Mouse (Mus musculus) gastrocnemius, adult 2 months (tissue): ENCODE measurements at regions not wholly inside any gene's neighbourhood (a gene's known extent, or its start where the extent isn't known, plus 50 kb on each side); places are given as distances from the start of the nearest gene placed in this dataset.
"Not testable (repeated sequence)": the region's sequence is repeated elsewhere in the genome, so short reads cannot be mapped to it uniquely, and the experiment has no call there.

Experiments used
- DNase-seq: peaks from one replicate; pipeline ENCODE4 v3.0.0; 2022
- H3K27ac ChIP-seq: fragments of 200-600 bp; 2 replicates; pipeline ENCODE4 v1.8.1; 2022; ENCODE audit warnings: mild to moderate bottlenecking
- H3K4me3 ChIP-seq: fragments of 200-600 bp; 2 replicates; pipeline ENCODE4 v1.8.1; 2022; ENCODE audit warnings: mild to moderate bottlenecking, moderate library complexity
- CTCF ChIP-seq: fragments of 200-600 bp; IDR thresholded peaks from 2 replicates; pipeline ENCODE4 v1.8.1; 2022; ENCODE audit warnings: antibody characterized with exemption, mild to moderate bottlenecking, moderate library complexity
- intact Hi-C: fragments of 180-260 bp; cut with DNase I; formaldehyde crosslinking; loops from one replicate; pipeline ENCODE4 v1.15.1; 2025

- H3K4me3 ChIP-seq, intact Hi-C loops, DNase-seq, H3K27ac ChIP-seq: not testable (repeated sequence)
These were observed 535.8 kb downstream of the Mat2b start for GRCm38 (mm10) chr11:40159161-40159560.

GRCm38 (mm10) chr11:40149312-40149711, 545.7 kb downstream of the Mat2b start:
- no peak overlapping the region for H3K4me3 ChIP-seq
- peak; percentile 22; the same call in 1 of the 2 replicates for TF ChIP-seq CTCF
- intact Hi-C loops = no loop called here
- H3K27ac ChIP-seq = no peak overlapping the region
- DNase-seq = no peak

GRCm38 (mm10) chr11:40137803-40138202, 557.2 kb downstream of the Mat2b start:
- intact Hi-C loops = no loop called here
- H3K4me3 ChIP-seq = no peak overlapping the region
- no peak overlapping the region for H3K27ac ChIP-seq
- TF ChIP-seq CTCF = no peak
- DNase-seq = no peak

GRCm38 (mm10) chr11:40102613-40103012, 592.4 kb downstream of the Mat2b start:
- TF ChIP-seq CTCF = no peak
- H3K27ac ChIP-seq = no peak overlapping the region
- DNase-seq = no peak
- H3K4me3 ChIP-seq = no peak overlapping the region
- intact Hi-C loops = no loop called here

GRCm38 (mm10) chr11:40074317-40074716, 620.7 kb downstream of the Mat2b start:
- Histone ChIP-seq H3K27ac (no peak overlapping the region), H3K4me3 (no peak overlapping the region)
- DNase-seq = no peak
- intact Hi-C loops = no loop called here
- TF ChIP-seq CTCF = no peak

GRCm38 (mm10) chr11:40050503-40050902, 644.5 kb downstream of the Mat2b start:
- Histone ChIP-seq H3K4me3 (no peak overlapping the region), H3K27ac (no peak overlapping the region)
- no peak for DNase-seq
- intact Hi-C loops = no loop called here
- TF ChIP-seq CTCF = no peak

- intact Hi-C loops = no loop called here
- no peak overlapping the region for H3K27ac ChIP-seq
- H3K4me3 ChIP-seq = no peak overlapping the region
- no peak for DNase-seq
- TF ChIP-seq CTCF = no peak
These were observed 667.5 kb downstream of the Mat2b start for GRCm38 (mm10) chr11:40027511-40027910.

GRCm38 (mm10) chr11:39999483-39999882, 695.5 kb downstream of the Mat2b start:
- intact Hi-C loops = no loop called here
- no peak for DNase-seq
- Histone ChIP-seq H3K4me3 (no peak overlapping the region), H3K27ac (no peak overlapping the region)
- TF ChIP-seq CTCF = no peak

- Histone ChIP-seq H3K4me3 (no peak overlapping the region), H3K27ac (no peak overlapping the region)
- intact Hi-C loops = no loop called here
- DNase-seq = no peak
- TF ChIP-seq CTCF = no peak
These were observed 696.4 kb downstream of the Mat2b start for GRCm38 (mm10) chr11:39998612-39999011.

- intact Hi-C loops = no loop called here
- Histone ChIP-seq H3K27ac (no peak overlapping the region), H3K4me3 (no peak overlapping the region)
- no peak for DNase-seq
- no peak for TF ChIP-seq CTCF
These were observed 722.4 kb downstream of the Mat2b start for GRCm38 (mm10) chr11:39972585-39972984.

- no peak for TF ChIP-seq CTCF
- Histone ChIP-seq H3K4me3 (no peak overlapping the region), H3K27ac (no peak overlapping the region)
- intact Hi-C loops = no loop called here
- DNase-seq = no peak
These were observed 731.3 kb downstream of the Mat2b start for GRCm38 (mm10) chr11:39963705-39964104.

GRCm38 (mm10) chr11:39954426-39954825, 740.6 kb downstream of the Mat2b start:
- Histone ChIP-seq H3K4me3 (no peak overlapping the region), H3K27ac (no peak overlapping the region)
- DNase-seq = no peak
- intact Hi-C loops = no loop called here
- TF ChIP-seq CTCF = no peak

- no peak for DNase-seq
- Histone ChIP-seq H3K4me3 (no peak overlapping the region), H3K27ac (no peak overlapping the region)
- intact Hi-C loops = no loop called here
- no peak for TF ChIP-seq CTCF
These were observed 750.8 kb downstream of the Mat2b start for GRCm38 (mm10) chr11:39944196-39944595.

GRCm38 (mm10) chr11:39934216-39934615, 760.8 kb downstream of the Mat2b start:
- DNase-seq = no peak
- H3K27ac ChIP-seq = no peak overlapping the region
- intact Hi-C loops = no loop called here
- no peak for TF ChIP-seq CTCF
- no peak overlapping the region for H3K4me3 ChIP-seq
